8 mouse cellular contexts compared by ENCODE assay signal in the genomic region with DNA sequence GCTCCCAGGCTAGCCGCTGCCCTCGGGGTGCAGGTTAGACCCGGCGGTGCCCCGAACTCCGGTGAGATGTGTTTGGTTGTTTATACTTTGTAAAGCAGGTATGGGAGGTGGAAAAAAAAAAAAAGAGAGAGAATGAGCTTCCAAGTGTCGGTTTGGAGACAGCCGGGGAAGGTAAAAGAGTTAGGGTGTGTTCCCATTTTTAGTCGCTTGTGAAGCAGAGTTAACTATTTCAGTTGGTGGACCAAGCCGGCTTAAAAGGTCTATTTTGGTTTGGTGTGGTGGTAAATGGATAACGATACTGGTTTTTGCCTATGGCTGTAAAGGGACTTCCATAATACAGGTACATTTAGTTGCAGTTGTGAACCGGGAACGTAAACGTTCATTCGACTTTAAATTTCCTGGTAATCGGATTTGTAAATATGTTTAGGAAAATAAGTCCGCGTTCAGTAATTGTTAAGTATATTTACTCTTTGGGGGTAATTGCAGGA. TPM values are rescaled to one million over a fixed set of nuclear protein-coding genes. Genes with fewer than 3 reads are reported as not detected.
A peak's percentile ranks its signal among the peaks of the same experiment; 100 is the strongest.
DNase-seq lines count a peak whose midpoint lies in the region; ATAC-seq and TF ChIP-seq lines count a peak whose summit lies in the region.

No protein-coding gene starts in this region.

- TF ChIP-seq CTCF in gastrocnemius, adult 2 months (IDR thresholded peaks at IDR 0.05) = no peak
- TF ChIP-seq CTCF in C2C12 (IDR thresholded peaks at IDR 0.05; ENCODE audit: control insufficient read depth, insufficient read depth, insufficient read length) = no peak

- peak overlapping the region; percentile 57 for H3K4me2 ChIP-seq in forebrain, embryonic 12.5 days
- peak overlapping the region; percentile 78 for H3K4me2 ChIP-seq in liver, embryonic 12.5 days

- peak overlapping the region; percentile 99 for H3K9ac ChIP-seq in forebrain, embryonic 12.5 days
- peak overlapping the region; percentile 99 for H3K9ac ChIP-seq in liver, embryonic 12.5 days

- peaks cover 20% of the 10 kb centered on the region for H3K4me1 ChIP-seq in forebrain, embryonic 12.5 days
- peaks cover 48% of the 10 kb centered on the region for H3K4me1 ChIP-seq in liver, embryonic 12.5 days

- no peak for DNase-seq in gastrocnemius, adult 2 months
- no peak for DNase-seq in gastrocnemius, postnatal 10 days
- no peak for DNase-seq in adrenal gland, postnatal 14 days
- DNase-seq in gastrocnemius, adult 18-20 months (ENCODE audit: low spot score) = no peak
- DNase-seq in layer of hippocampus, adult 18-20 months (ENCODE audit: low spot score in 2 of 2) = no peak

- H3K27me3 ChIP-seq in C2C12 (ENCODE audit: control insufficient read depth, insufficient read depth, insufficient read length) = no peaks in the 10 kb centered on the region
- no peaks in the 10 kb centered on the region for H3K27me3 ChIP-seq in forebrain, embryonic 12.5 days
- H3K27me3 ChIP-seq in liver, embryonic 12.5 days (replicated peaks) = no peaks in the 10 kb centered on the region

- H3K27ac ChIP-seq in gastrocnemius, adult 2 months = peak overlapping the region; percentile 90
- peak overlapping the region; percentile 100 for H3K27ac ChIP-seq in forebrain, embryonic 12.5 days
- peak overlapping the region; percentile 95 for H3K27ac ChIP-seq in liver, embryonic 12.5 days

- no peaks in the 10 kb centered on the region for H3K36me3 ChIP-seq in C2C12 (ENCODE audit: control insufficient read depth, insufficient read depth)
- H3K36me3 ChIP-seq in forebrain, embryonic 12.5 days (replicated peaks) = no peaks in the 10 kb centered on the region
- H3K36me3 ChIP-seq in liver, embryonic 12.5 days = no peaks in the 10 kb centered on the region

- ATAC-seq in forebrain, embryonic 12.5 days (ENCODE audit: low FRiP score) = no peak
- no peak for ATAC-seq in liver, embryonic 12.5 days

- peak overlapping the region; percentile 98 for H3K4me3 ChIP-seq in gastrocnemius, adult 2 months
- H3K4me3 ChIP-seq in C2C12 (ENCODE audit: insufficient read depth, poor library complexity, severe bottlenecking) = peak overlapping the region; percentile 42
- peak overlapping the region; percentile 95 for H3K4me3 ChIP-seq in forebrain, embryonic 12.5 days (replicated peaks)
- H3K4me3 ChIP-seq in liver, embryonic 12.5 days = peak overlapping the region; percentile 98

- H3ac ChIP-seq in C2C12 (ENCODE audit: control insufficient read depth, insufficient read length, low read depth) = peak overlapping the region; percentile 84

- H3K79me3 ChIP-seq in C2C12 (ENCODE audit: low read depth) = peaks cover 53% of the 10 kb centered on the region

- intact Hi-C loops in gastrocnemius, adult 2 months (cut with DNase I) = loop anchor here (5.0 kb wide), 1 partner anchor 91 kb away; no protein-coding TSS in a partner anchor

- H3K79me2 ChIP-seq in C2C12 (ENCODE audit: control insufficient read depth, insufficient read depth) = peaks cover 60% of the 10 kb centered on the region

- H3K9me3 ChIP-seq in forebrain, embryonic 12.5 days = 0 out of 2 replicates have a peak, but pooled peaks cover 4% of the 10 kb centered on the region
- peaks cover 12% of the 10 kb centered on the region; the same call in 1 of the 2 replicates for H3K9me3 ChIP-seq in liver, embryonic 12.5 days (replicated peaks)

- 2% methylated on average over 18 of the region's 18 CpGs for WGBS in forebrain, embryonic 12.5 days
- WGBS in liver, embryonic 12.5 days (ENCODE audit: insufficient replicate concordance) = under 1% methylated on average over 18 of the region's 18 CpGs

TF ChIP-seq in C2C12, 6 proteins besides CTCF, POLR2A, EP300 and RAD21:
- TF ChIP-seq USF1 (IDR thresholded peaks at IDR 0.05; ENCODE audit: low read depth) = no peak
- no peak for TF ChIP-seq MAX (IDR thresholded peaks at IDR 0.05)
- no peak for TF ChIP-seq MYOG (IDR thresholded peaks at IDR 0.05; ENCODE audit: control insufficient read depth, extremely low read depth, insufficient read length)
- no peak for TF ChIP-seq CEBPB (IDR thresholded peaks at IDR 0.05; ENCODE audit: low read depth)
- no peak for TF ChIP-seq FOSL1 (IDR thresholded peaks at IDR 0.05; ENCODE audit: insufficient read depth, low read length, poor library complexity, severe bottlenecking)
- no peak for TF ChIP-seq MYOD1 (IDR thresholded peaks at IDR 0.05; ENCODE audit: control insufficient read depth, insufficient read length, low read depth)

RNA-seq across cellular contexts. Expression of a gene that starts 1.4 kb away (rescaled TPM):
- 10 to 100 TPM; 56.5 to 58.7 TPM for total RNA-seq in gastrocnemius, adult 2 months (2021)
- 10 to 100 TPM; 63.8 to 85.2 TPM for total RNA-seq in gastrocnemius, postnatal 10 days (2021)
- polyA plus RNA-seq in C2C12 (2012; fragmentation: generic; extraction: Trizol) = 15.5 TPM
- 72.2 and 75.5 TPM in 2 replicates for polyA plus RNA-seq in forebrain, embryonic 12.5 days (2016; fragmentation: Nextera tagmentation; extraction: Ambion mirVana)
- polyA plus RNA-seq in liver, embryonic 12.5 days (2016; fragmentation: Nextera tagmentation; extraction: Ambion mirVana) = 29.8 and 30.7 TPM in 2 replicates
- 110 and 114 TPM in 2 replicates for total RNA-seq in adrenal gland, postnatal 14 days (2021)
- total RNA-seq in gastrocnemius, adult 18-20 months (2021) = 10 to 100 TPM; 52.2 to 63.9 TPM
- 100 to 1,000 TPM; 101 to 104 TPM for total RNA-seq in layer of hippocampus, adult 18-20 months (2021)

RNA-seq across cellular contexts. Expression of a gene that starts 55.4 kb away (rescaled TPM):
- total RNA-seq in gastrocnemius, adult 2 months (2021) = 100 to 1,000 TPM in 1 of 2 experiments, 10 to 100 TPM in 1; 93.6 to 119 TPM
- total RNA-seq in gastrocnemius, postnatal 10 days (2021) = 10 to 100 TPM; 69.5 to 75.8 TPM
- polyA plus RNA-seq in C2C12 (2012; fragmentation: generic; extraction: Trizol) = 0.01 TPM
- polyA plus RNA-seq in forebrain, embryonic 12.5 days (2016; fragmentation: Nextera tagmentation; extraction: Ambion mirVana) = 8.5 and 9.5 TPM in 2 replicates
- 0.94 and 1.2 TPM in 2 replicates for polyA plus RNA-seq in liver, embryonic 12.5 days (2016; fragmentation: Nextera tagmentation; extraction: Ambion mirVana)
- total RNA-seq in adrenal gland, postnatal 14 days (2021) = 51.9 and 57.7 TPM in 2 replicates
- 100 to 1,000 TPM in 1 of 2 experiments, 10 to 100 TPM in 1; 84.8 to 101 TPM for total RNA-seq in gastrocnemius, adult 18-20 months (2021)
- 10 to 100 TPM; 10.6 to 13.1 TPM for total RNA-seq in layer of hippocampus, adult 18-20 months (2021)

Comparison
In these comparisons a context has a peak if more than half of its experiments do, and no peak if none do; other contexts are left out.
1. H3K4me3 ChIP-seq: peak in every context shown above with its lines; median percentile 98 in gastrocnemius, adult 2 months; 98 in liver, embryonic 12.5 days; 95 in forebrain, embryonic 12.5 days; 42 in C2C12.